Mouse (Mus musculus) midbrain, postnatal 0 days (tissue): ENCODE results near the gene Tead1. TPM values are rescaled to one million over a fixed set of nuclear protein-coding genes. Genes with fewer than 3 reads are reported as not detected.

ENCODE experiments used
- ATAC-seq: fragments of 200-750 bp; cut with Nextera tagmentation; 2 replicates; pipeline ENCODE4 v1.8.0; 2017; ENCODE audit warnings: moderate number of reproducible peaks, mild to moderate bottlenecking, moderate TSS enrichment, moderate library complexity; ENCODE audit not compliant: low FRiP score
- DNase-seq: peaks from one replicate; pipeline ENCODE4 v3.0.0-alpha.2; 2015; ENCODE audit warnings: low spot score
- H3K27ac ChIP-seq: fragments of 300-500 bp; sonication (generic); 2 replicates; pipeline ENCODE4 v1.5.1; 2014; ENCODE audit warnings: low read depth, mild to moderate bottlenecking, low read length, mixed read lengths
- H3K27me3 ChIP-seq: fragments of 300-500 bp; sonication (generic); 2 replicates; pipeline ENCODE4 v1.6.1; 2014; ENCODE audit warnings: low read length, control low read depth, mixed read lengths; ENCODE audit not compliant: insufficient read depth
- H3K36me3 ChIP-seq: fragments of 300-500 bp; sonication (generic); 2 replicates; pipeline ENCODE4 v1.6.1; 2014; ENCODE audit warnings: low read length, control low read depth, mixed read lengths; ENCODE audit not compliant: insufficient read depth
- H3K4me1 ChIP-seq: fragments of 300-500 bp; sonication (generic); 2 replicates; pipeline ENCODE4 v1.6.1; 2014; ENCODE audit warnings: mild to moderate bottlenecking, control low read depth, antibody characterized with exemption, low read length, mixed read lengths; ENCODE audit not compliant: insufficient read depth
- H3K4me2 ChIP-seq: fragments of 300-500 bp; sonication (generic); 2 replicates; pipeline ENCODE4 v1.6.1; 2014; ENCODE audit warnings: low read depth, mild to moderate bottlenecking, low read length, mixed read lengths; ENCODE audit not compliant: poor library complexity, severe bottlenecking
- H3K4me3 ChIP-seq: fragments of 300-500 bp; sonication (generic); 2 replicates; pipeline ENCODE4 v1.5.1; 2014; ENCODE audit warnings: low read depth, mild to moderate bottlenecking, low read length, moderate library complexity
- H3K9ac ChIP-seq: fragments of 300-500 bp; sonication (generic); replicated peaks from 2 replicates; pipeline ENCODE4 v1.6.1; 2014; ENCODE audit warnings: mild to moderate bottlenecking, low read length, moderate library complexity, mixed read lengths; ENCODE audit not compliant: poor library complexity, severe bottlenecking
- H3K9me3 ChIP-seq: fragments of 300-500 bp; sonication (generic); 2 replicates; pipeline ENCODE4 v1.6.1; 2016; ENCODE audit warnings: low read length, control low read depth
- CTCF ChIP-seq: IDR thresholded peaks from 2 replicates; pipeline ENCODE4 v1.5.1; 2016; ENCODE audit warnings: antibody characterized with exemption, mild to moderate bottlenecking
- WGBS: fragments of 180-500 bp; shearing (Covaris S2); extraction: QIAGEN DNeasy Blood & Tissue Kit; methylation state at CpG from one replicate; pipeline ENCODE4 v1.1.7; 2014; 5-methylcytosine and 5-hydroxymethylcytosine counted together
- polyA plus RNA-seq: library from polyadenylated mRNA; unstranded; fragments of >200 nt; fragmentation: Nextera tagmentation; extraction: Ambion mirVana; gene quantifications from 2 replicates; pipeline ENCODE4 v1.2.1, GENCODE M21; 2015
- total RNA-seq: library from RNA; depleted of rRNA; stranded (reverse); fragments of >200 nt; gene quantifications from 2 replicates; pipeline ENCODE4 v1.2.3, GENCODE M21; 2014

Gene Tead1
- total and polyA plus RNA-seq, 2 experiments from 2014 or later: 8.0 to 16.6 TPM

DNA sequence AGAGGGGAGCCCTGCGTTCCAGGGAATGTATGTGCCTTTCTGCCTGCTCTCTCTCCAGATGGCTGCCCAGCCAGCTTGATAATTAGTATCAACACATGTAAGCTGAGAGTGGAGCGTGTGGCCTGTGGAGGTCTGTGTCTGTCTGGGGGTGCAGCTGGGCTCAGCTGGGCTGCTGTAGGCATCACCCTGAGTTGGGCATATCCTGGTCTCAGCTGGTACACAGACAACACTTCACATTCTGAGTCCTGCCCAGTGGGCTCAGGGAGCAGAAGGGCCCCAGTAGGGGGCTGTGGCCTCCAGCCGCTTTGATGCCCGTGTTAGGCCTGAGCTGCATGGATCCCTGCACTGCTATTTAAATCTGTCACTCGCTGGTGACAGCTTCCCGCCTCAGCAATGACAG, 100.5 kb downstream of the Tead1 start:
- Histone ChIP-seq H3K9me3 (no peaks in the 10 kb centered on the region), H3K36me3 (no peaks in the 10 kb centered on the region), H3K4me2 (no peak overlapping the region), H3K27ac (no peak overlapping the region), H3K4me3 (no peak overlapping the region), H3K27me3 (no peaks in the 10 kb centered on the region), H3K4me1 (peaks cover 5% of the 10 kb centered on the region; the same call in 1 of the 2 replicates), H3K9ac (no peak overlapping the region)
- DNase-seq (peak; percentile 51), ATAC-seq (no peak)
- WGBS: 36% methylated on average over 6 of the region's 6 CpGs
- no peak for TF ChIP-seq CTCF

DNA sequence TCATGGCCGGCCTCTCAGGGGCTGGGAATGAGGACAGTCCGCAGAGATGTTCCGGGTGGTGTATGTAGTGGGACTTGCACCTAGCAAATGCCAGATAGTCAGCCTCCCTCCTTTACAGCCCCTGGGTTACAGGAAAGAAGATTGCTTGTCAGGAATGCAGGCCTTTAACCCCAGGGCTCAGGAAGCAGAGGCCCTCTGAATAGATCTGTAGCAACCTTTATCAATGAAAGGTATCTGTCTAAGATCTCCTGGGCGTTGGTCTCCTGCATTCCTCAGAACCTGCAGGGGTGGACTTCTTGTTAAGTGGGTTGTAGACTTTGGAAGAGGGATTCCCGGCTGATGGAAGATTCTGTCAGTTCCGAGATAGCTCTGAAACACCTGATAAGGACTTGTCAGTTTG, 101.8 kb downstream of the Tead1 start:
- Histone ChIP-seq H3K4me3 (no peak overlapping the region), H3K9ac (no peak overlapping the region), H3K4me1 (peaks cover 2% of the 10 kb centered on the region; the same call in 1 of the 2 replicates), H3K9me3 (no peaks in the 10 kb centered on the region), H3K4me2 (no peak overlapping the region), H3K36me3 (no peaks in the 10 kb centered on the region), H3K27me3 (no peaks in the 10 kb centered on the region), H3K27ac (no peak overlapping the region)
- DNase-seq (no peak), ATAC-seq (no peak)
- WGBS: 94% methylated on average over 6 of the region's 6 CpGs
- TF ChIP-seq CTCF: no peak

DNA sequence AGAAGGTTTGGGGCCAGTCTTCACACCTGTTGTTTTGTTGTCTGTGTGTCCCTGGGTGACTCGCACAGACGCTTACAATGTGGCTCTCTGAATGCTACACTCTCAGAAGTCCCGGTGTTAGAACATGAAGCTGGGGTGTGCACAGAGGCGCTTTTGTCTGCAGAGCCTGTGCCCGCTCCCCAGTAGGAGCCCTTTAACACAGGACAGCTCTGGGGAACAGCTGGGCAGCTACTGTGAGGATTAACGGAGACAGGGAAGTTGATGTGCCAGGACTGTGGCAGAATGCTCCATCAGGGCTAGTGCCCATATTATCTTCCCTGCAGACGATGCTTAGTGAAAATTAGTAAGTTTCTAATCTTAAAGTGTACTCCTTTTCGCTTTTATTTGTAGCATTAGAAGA, 102.9 kb downstream of the Tead1 start:
- peaks cover 8% of the 10 kb centered on the region; the same call in 1 of the 2 replicates for H3K4me1 ChIP-seq
- no peak overlapping the region for H3K4me3 ChIP-seq
- 54% methylated on average over 8 of the region's 8 CpGs for WGBS
- no peaks in the 10 kb centered on the region for H3K9me3 ChIP-seq
- no peak overlapping the region for H3K27ac ChIP-seq
- DNase-seq (no peak), ATAC-seq (no peak)
- H3K4me2 ChIP-seq: no peak overlapping the region
- H3K9ac ChIP-seq: no peak overlapping the region
- no peaks in the 10 kb centered on the region for H3K27me3 ChIP-seq
- TF ChIP-seq CTCF: no peak
- no peaks in the 10 kb centered on the region for H3K36me3 ChIP-seq

DNA sequence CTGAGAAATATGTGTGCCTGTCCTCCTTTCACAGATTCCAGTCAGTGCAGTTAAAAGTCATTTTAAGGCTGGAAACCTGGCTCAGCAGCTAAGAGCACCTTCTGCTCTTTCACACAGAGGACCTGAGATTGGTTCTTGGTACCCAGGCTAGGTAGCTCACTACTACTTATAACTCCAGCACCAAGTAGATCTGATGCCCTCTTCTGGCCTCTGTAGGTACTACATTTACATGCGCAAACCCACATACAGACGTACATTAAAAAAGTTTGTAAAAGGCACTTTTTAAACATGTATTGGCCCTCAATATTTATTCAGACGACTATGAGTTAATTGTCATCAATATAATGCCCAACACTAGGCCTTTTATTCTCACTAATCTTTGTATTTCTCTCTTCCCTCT, 105.2 kb downstream of the Tead1 start:
- Histone ChIP-seq H3K4me1 (peaks cover 20% of the 10 kb centered on the region), H3K4me3 (no peak overlapping the region), H3K27me3 (no peaks in the 10 kb centered on the region), H3K4me2 (no peak overlapping the region), H3K9me3 (no peaks in the 10 kb centered on the region), H3K36me3 (no peaks in the 10 kb centered on the region), H3K9ac (no peak overlapping the region), H3K27ac (no peak overlapping the region)
- DNase-seq: no peak
- ATAC-seq: no peak
- TF ChIP-seq CTCF: peak; percentile 50
- 94% methylated on average over 3 of the region's 3 CpGs for WGBS

DNA sequence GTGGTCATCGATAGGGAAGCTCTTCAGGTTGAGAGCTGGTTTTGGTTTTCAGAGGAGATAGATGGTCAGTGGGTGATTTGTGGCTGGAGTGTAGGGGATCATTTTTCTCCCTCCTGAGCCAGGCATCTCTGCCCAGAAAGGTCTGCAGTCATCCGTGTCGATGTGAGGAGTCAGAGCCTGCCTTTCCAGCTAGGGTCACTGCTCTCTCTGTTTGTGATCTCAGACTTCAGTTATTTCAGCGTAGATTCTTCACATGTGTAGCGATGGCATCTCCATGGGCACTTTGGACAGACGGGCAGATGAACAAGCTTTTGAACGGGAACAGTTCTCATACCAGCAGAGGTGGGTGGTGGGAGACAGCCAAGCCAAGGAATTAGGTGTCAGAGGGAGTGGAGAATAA, 106.2 kb downstream of the Tead1 start:
- no peaks in the 10 kb centered on the region for H3K9me3 ChIP-seq
- H3K27ac ChIP-seq: no peak overlapping the region
- WGBS: 90% methylated on average over 7 of the region's 7 CpGs
- DNase-seq (no peak), ATAC-seq (no peak)
- H3K9ac ChIP-seq: no peak overlapping the region
- TF ChIP-seq CTCF: no peak
- no peaks in the 10 kb centered on the region for H3K36me3 ChIP-seq
- H3K4me1 ChIP-seq: peaks cover 20% of the 10 kb centered on the region
- no peaks in the 10 kb centered on the region for H3K27me3 ChIP-seq
- H3K4me3 ChIP-seq: no peak overlapping the region
- no peak overlapping the region for H3K4me2 ChIP-seq

DNA sequence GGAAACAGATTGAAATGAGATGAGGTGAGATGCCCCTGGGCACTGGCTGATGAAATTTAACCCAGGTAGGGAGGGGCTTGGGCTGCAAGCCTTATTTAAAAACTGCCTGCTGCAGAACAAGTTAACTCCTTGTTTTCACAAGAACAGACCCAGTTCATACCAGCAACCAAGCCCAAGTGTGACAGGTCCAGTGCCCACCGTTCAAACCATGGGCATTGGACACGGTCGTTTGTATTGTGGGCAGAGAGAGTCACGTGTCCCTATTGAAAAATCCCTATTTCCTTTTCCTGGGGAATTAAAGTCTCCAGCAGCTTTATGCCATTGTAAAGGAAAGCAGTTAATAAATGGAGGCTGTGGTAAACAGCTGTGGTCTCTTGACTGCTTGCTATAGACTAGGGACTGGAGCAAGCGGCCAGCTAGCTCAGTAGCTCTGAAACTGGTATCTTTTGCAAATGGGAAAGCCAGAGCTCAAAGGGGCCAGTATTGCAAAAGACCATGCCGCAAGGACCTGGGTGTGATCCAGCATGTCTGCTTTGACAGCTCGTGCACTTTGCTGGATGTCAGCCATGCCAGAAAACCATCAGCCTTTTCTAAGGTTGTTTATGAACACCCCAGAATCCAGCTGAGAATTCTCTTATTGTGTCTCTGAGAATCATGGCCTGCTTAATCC, 107.6 kb downstream of the Tead1 start:
- DNase-seq (peak; percentile 61), ATAC-seq (no peak)
- TF ChIP-seq CTCF: no peak
- Histone ChIP-seq H3K27ac (peak overlapping the region; percentile 73; the same call in 1 of the 2 replicates), H3K9ac (no peak overlapping the region), H3K36me3 (no peaks in the 10 kb centered on the region), H3K9me3 (no peaks in the 10 kb centered on the region), H3K4me3 (no peak overlapping the region), H3K27me3 (no peaks in the 10 kb centered on the region), H3K4me1 (peaks cover 20% of the 10 kb centered on the region), H3K4me2 (no peak overlapping the region)
- WGBS: 16% methylated on average over 7 of the region's 7 CpGs
